Mouse (Mus musculus): ENCODE measurements at regions not wholly inside any gene's neighbourhood (a gene's known extent, or its start where the extent isn't known, plus 50 kb on each side); places are given as distances from the start of the nearest gene placed in this dataset.

DNA sequence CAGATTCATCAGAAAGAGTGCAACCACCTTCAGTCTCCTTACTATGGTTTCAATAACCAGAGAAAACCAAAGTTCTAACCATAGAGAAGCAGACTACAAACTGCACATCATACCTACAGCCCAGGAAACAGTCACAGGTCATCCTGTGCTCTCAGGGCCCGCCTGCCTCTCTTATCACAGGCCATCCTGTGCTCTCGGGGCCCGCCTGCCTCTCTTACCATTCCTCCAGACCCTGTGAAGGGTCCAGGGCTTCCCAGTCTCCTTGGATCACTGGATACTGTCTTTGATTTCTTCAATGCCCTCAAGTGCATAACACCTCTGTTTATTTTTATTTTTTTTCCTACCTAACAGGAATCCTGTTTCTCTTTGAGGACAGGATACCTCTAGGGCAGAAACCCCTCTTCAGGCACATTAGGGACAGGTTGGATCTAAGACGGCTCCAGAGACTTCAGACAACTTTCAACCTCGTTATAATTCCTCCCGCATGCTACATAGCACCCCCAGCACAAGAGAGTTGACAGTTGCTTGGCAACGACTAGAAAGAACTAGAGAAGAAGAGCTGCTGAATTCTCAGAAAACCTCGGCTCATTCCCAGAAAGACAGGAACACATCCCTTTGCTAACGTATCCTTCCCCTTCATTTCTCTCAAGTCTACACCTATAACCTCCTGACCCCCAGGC is 95.4 kb upstream of the Bmper start:
- DNase-seq (ENCODE audit: low spot score) = peak; percentile 25

DNA sequence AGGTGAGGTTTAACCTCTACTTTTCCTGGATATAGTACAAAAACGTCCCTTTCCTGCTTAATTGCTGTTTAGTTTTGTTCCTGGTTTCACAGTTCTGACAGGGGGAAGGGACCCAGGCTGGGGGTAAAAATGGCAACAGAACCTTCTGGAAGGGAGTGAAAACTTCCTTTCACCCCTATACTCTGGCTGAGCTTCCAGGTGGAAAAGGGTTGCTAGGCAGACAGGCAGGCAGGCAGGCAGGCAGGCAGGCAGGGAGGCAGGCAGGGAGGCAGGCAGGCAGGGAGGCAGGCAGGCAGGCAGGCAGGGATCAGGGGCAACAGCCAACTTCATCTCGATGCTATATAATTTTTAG is 94.9 kb upstream of the Bmper start:
- DNase-seq (ENCODE audit: low spot score) = no peak

GRCm38 (mm10) chr9:23134006-23134405 is 88.9 kb upstream of the Bmper start:
- DNase-seq (ENCODE audit: low spot score) = no peak

- DNase-seq (ENCODE audit: low spot score) = no peak
These were observed 88.3 kb upstream of the Bmper start for GRCm38 (mm10) chr9:23134421-23135118.

DNA sequence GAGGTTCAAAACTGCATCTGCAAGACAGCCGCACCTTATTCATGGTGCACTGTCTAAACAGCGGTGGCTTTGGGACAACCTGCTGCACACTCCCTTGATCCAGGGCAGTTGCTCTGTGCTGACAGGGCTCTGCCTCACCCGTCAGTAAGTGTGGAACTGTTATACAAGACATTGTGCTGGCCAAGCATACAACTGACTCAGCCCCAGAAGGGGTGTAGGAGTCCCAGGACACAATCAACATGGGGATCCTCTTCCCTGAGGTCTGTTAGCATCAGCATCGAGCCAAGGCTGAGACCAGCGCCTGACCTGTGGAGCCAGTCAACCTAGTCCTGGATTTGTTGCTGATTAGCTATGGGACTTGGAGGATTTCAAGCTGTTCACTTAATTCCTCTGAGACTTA is 86.4 kb upstream of the Bmper start:
- no peak for DNase-seq (ENCODE audit: low spot score)

- no peak for DNase-seq (ENCODE audit: low spot score)
These were observed 85.1 kb upstream of the Bmper start for GRCm38 (mm10) chr9:23137682-23138210.

GRCm38 (mm10) chr9:23139580-23140162 is 83.2 kb upstream of the Bmper start:
- DNase-seq (ENCODE audit: low spot score) = no peak

GRCm38 (mm10) chr9:23144281-23144680 is 78.6 kb upstream of the Bmper start:
- DNase-seq (ENCODE audit: low spot score) = no peak

DNA sequence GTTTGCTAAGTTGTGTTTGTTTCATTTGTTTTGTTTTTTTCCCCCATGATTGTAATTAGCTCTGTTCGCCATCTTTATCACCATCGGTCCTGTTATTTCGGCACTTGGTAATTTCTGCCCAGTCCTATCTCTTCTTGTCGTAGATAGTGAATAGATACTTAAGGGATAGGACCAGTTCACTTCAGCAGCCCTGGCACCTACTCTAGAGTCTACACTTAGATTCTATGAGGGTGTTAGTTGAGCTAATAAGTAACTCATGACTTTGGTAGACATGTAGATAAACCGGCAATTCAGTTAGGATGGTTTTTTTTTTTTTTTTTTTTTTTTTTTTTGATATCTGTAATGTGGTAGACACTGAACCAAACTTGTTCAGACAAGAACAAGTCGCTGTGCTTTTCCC is 72.5 kb upstream of the Bmper start:
- no peak for DNase-seq (ENCODE audit: low spot score)

DNA sequence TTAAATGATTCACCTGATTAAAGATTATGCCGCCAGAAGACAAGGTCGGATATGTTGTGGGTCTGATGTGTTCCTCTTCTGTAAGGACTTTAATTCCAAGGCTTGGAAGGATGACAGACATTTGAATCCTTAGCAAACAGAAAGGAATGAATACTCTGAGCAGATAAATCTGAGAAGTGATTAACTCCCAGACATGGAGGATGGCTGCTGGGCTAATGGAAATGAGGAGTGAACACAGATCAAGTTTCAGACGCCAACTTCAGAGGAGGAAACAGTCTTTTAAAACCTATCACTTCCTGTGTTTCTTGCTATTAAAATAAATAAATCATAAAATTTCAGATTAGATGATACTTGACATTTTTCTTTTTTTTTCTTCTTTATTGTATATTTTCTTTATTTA is 72.0 kb upstream of the Bmper start:
- no peak for DNase-seq (ENCODE audit: low spot score)

GRCm38 (mm10) chr9:23151953-23152490 is 70.9 kb upstream of the Bmper start:
- no peak for DNase-seq (ENCODE audit: low spot score)

DNA sequence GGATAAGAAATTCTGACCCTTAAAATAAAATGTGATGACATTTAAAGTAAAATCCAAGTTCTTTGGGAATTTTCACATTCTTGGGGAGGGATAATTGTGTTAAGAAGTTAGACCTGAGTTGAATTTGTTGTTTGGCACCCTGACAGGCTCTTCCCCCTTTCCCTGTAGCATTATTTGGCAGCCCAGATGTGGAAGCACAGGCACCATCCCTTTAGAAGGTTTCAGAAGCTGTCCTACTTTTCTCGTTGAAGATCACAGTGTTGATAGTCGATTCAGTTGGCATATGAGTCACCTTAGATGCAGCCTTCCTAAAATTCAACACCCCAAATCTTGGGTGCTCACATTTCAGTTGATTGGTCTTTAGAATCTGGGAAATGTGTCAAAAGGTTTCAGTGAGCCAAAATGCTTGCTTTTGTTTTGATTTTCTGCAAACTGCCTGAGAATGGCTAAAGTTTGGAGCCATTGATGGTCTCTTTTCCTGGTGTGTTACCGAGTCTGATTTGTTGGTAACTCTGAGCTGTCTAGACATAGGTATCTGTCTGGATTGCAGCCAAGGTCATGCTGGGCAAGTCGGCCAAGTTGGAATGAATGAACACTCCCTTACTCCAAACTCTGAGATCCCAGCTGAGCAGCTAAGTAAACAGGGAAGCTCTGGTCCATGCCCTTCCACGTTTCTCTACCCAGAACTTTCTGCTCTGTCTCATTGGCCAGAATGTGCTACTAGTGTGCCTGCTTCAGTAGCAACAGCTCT is 65.9 kb upstream of the Bmper start:
- DNase-seq (ENCODE audit: low spot score) = no peak

DNA sequence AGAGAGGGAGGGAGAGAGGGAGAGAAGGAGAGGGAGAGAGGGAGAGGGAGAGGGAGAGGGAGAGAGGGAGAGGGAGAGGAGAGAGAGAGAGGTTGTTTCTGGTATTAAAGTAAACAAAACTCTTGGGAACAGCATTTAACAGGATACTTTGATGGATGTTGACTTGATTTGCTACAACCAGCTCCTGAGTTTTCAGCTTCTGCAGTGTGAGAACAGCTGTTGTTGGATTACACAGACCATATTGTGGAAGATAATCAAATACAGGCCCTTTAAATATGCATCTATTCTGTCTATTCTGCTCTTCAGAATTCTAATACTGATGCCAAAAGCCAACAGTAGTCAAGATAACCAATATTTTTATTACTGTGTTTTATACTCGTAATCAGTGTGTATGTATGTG is 64.4 kb upstream of the Bmper start:
- DNase-seq (ENCODE audit: low spot score) = no peak

GRCm38 (mm10) chr9:23161346-23161745 is 61.5 kb upstream of the Bmper start:
- DNase-seq (ENCODE audit: low spot score) = no peak

DNA sequence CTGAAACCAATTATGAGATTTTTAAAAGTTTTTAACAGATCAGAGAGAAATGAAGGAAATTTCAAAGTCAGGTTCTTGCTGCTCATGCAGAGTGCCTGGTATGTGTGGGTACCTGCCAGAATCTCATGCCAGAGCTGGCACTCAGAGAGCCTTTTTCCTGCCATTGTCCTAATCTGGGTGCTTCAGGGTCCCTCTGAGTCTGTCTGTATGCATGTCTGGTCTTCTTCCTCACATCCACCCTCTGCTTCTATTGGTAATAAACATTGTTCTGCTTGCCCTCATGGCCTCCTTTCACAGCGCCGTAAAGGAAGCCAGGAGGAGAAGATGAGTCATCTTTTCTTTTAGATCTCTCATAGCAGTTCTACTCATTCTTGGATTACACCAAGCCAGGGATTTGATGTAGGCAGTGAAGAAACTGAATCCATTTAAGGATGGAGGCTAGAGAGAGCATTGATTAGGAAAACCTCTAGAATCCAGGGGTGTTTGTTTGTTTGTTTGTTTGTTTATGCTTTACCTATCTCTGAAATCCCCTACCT is 55.8 kb upstream of the Bmper start:
- DNase-seq (ENCODE audit: low spot score) = no peak

DNA sequence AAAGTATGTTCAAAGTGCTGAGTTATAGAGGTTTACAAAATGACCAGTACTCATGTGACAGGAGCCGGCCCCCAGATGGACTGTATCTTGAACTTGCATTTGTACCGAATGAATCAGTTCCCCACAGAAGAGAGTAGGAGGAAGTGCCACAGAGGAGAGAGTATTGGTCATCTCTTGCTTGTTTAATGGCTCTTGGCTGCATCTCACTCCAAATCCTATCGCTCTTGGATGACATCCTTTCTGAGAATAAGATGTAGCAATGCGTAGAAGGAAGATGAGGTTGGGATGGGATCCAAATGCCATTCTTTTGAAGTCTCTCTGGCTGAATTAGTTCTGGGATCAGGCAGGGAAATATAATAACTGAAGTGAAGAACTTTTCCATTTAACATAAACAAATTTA is 55.2 kb upstream of the Bmper start:
- DNase-seq (ENCODE audit: low spot score) = no peak

GRCm38 (mm10) chr9:23168149-23168548 is 54.7 kb upstream of the Bmper start:
- no peak for DNase-seq (ENCODE audit: low spot score)

DNA sequence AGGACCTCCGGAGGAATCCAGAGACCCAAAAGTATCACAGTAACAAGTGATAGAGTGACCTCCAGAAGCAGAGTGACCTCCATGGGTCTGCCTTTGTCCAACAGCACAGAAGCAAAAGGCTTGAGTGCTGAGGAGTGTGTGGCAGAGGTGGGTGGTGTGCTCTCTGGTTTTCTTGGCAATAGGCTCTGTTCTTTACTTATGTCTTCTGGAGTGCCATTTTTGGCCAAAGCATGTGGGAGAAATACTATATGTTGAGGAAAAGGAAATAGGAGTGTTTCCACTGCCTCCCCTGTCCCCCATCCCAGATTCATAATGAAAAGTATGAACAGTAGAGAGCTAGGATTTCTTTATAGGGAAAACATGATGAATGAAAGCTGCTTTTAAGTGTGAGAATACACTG is 51.5 kb upstream of the Bmper start:
- no peak for DNase-seq (ENCODE audit: low spot score)
